Mouse (Mus musculus): ENCODE measurements around the gene St8sia1.

GRCm38 (mm10) chr6:142932582-142932981 is 31.7 kb downstream of the St8sia1 start:
- TF ChIP-seq CTCF (IDR thresholded peaks at IDR 0.05; ENCODE audit: insufficient read depth, low read length): no peak
- no peak for TF ChIP-seq POLR2A (IDR thresholded peaks at IDR 0.05; ENCODE audit: borderline replicate concordance, extremely low read depth, low read depth, low read length)

Data from lung, adult 2 months (tissue).